Mouse (Mus musculus) cerebral cortex, adult 2 months (tissue): ENCODE data around the gene Sco1.

Experiments
- WGBS: fragments of 180-500 bp; shearing (Covaris S2); methylation state at CpG from one replicate; pipeline ENCODE4 v1.1.7; 2018; 5-methylcytosine and 5-hydroxymethylcytosine counted together

Gene Sco1

GRCm38 (mm10) chr11:67085489-67085888, 33.0 kb downstream of the Sco1 start:
- 3% methylated on average over 6 of the region's 6 CpGs for WGBS

DNA sequence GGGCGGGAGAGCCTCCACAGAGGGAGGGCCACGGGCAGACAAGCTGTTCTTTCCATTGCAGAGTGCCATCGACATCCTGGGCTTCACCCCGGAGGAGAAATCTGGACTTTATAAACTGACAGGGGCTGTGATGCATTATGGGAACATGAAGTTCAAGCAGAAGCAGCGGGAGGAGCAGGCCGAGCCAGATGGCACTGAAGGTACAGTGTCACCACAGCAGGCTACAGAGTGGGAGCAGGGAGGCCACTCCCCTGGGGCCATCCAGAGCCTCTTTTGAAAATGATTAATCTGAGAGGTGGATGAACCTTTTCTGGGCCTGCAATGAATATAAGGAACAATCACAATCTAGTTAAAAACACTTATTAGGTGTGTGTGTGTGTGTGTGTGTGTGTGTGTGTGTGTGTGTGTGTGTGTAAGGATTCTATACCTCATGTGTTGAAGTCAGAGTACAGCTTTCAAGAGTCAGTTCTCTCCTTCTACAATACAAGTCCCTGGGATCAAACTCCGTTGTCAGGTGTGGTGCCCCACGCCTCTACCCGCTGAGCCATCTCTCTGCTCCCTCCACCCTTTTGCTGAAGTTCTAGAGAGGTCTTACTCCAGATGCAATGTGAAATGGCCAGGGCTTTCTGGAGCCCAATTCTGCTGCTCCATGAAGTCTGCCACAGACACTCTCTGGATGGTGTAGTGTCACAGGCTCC, 34.1 kb downstream of the Sco1 start:
- 72% methylated on average over 9 of the region's 9 CpGs for WGBS

- WGBS = 91% methylated on average over 12 of the region's 12 CpGs
These were observed 34.8 kb downstream of the Sco1 start for GRCm38 (mm10) chr11:67087225-67087624.

DNA sequence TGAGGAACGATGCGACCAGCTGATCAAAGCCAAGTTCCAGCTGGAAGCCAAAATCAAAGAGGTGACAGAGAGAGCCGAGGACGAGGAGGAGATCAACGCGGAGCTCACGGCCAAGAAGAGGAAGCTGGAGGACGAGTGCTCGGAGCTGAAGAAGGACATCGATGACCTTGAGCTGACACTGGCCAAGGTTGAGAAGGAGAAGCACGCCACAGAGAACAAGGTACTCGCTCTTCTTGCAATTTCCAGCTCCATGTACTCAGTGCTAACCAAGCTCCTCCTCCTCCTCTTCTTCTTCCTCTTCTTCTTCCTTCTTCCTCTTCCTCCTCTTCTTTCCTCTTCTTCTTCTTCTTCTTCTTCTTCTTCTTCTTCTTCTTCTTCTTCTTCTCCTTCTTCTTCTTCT, 39.9 kb downstream of the Sco1 start:
- WGBS = 72% methylated on average over 12 of the region's 12 CpGs

DNA sequence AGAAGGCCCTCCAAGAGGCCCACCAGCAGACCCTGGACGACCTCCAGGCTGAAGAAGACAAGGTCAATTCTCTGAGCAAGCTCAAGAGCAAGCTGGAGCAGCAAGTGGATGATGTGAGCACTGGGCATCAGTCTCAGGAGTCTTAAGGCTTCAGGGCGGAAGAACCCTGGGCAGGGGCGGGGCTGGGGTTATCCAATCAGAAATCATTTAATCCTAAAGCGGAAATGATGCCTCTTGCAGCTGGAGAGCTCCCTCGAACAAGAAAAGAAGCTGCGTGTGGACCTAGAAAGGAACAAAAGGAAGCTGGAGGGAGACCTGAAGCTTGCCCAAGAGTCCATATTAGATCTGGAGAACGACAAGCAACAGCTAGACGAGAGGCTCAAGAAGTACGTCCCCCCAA, 40.7 kb downstream of the Sco1 start:
- WGBS = 80% methylated on average over 9 of the region's 9 CpGs

GRCm38 (mm10) chr11:67093652-67094051, 41.2 kb downstream of the Sco1 start:
- WGBS = 97% methylated on average over 5 of the region's 5 CpGs

DNA sequence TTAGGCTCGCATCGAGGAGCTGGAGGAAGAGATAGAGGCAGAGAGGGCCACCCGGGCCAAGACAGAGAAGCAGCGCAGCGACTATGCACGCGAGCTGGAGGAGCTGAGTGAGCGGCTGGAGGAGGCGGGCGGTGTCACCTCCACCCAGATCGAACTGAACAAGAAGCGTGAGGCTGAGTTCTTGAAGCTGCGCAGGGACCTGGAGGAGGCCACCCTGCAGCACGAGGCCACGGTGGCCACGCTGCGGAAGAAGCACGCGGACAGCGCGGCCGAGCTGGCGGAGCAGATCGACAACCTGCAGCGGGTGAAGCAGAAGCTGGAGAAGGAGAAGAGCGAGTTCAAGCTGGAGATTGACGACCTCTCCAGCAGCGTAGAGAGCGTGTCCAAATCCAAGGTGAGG, 42.0 kb downstream of the Sco1 start:
- 82% methylated on average over 29 of the region's 29 CpGs for WGBS

- 73% methylated on average over 10 of the region's 10 CpGs for WGBS
These were observed 45.2 kb downstream of the Sco1 start for GRCm38 (mm10) chr11:67097709-67098108.

DNA sequence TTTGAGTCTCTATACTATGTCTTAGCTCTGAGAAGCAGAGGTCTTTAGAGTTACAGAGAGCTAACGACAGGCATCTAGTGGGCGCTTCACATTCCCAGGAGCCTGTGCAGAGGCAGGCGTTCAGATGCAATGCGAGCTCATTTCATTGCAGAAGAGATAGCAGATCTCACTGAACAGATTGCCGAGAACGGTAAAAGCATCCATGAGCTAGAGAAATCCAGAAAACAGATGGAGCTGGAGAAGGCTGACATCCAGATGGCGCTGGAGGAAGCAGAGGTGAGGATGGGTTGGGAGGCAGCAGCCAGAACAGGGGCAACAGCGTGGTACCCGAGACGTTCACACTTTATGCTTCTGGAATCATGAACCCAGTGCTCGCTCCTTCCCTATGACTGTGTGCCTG, 46.0 kb downstream of the Sco1 start:
- 52% methylated on average over 11 of the region's 11 CpGs for WGBS

DNA sequence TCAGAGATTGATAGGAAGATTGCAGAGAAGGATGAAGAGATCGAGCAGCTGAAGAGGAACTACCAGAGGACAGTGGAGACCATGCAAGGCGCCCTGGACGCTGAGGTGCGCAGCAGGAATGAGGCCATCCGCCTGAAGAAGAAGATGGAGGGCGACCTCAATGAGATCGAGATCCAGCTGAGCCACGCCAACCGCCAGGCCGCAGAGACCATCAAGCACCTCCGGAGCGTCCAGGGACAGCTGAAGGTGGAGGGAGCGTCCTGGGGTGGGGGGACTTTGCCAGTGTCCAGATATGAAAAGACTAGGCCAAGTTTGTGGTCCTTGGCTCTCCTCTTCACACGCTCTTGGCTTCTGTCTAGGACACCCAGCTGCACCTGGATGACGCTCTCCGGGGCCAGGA, 46.8 kb downstream of the Sco1 start:
- WGBS = 95% methylated on average over 16 of the region's 16 CpGs

DNA sequence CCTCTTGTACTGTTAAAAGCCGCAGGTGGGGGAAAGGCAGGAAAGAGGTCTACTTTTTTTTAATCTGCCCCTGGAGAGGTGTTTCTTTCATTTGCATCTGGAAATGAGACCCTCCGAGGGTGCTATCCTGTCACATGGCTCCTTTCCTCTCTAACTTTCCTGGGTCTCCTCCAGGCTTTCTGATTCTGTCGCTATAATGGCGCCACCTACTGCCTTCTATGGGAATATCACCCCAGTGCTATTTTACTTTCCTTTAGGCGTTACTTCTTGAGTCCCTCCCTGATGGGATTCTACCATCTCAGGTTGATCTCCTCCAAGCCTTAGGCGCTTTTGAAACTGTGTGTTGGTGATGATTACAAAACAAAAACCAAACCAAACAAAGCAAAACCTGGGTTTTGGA, 47.7 kb downstream of the Sco1 start:
- WGBS = 30% methylated on average over 6 of the region's 6 CpGs

DNA sequence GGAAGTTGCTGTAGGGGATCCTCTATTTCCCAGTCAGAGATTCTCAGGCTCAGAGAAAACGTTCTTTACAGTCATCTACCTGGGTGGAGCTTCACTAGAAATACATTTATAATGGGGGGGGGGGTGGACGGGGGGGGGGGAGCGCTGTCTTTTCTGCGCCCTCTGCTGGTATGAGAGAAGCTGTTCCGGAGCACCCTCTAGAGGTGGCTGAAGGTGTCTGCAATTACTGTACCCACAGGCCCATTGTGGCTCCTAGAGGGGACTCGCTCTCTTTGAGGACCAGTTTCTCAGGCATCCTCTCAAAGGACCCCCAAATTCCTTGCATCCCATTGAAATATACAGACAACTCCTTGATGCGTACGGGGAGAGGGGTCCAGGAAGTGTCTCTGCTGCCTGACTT, 49.2 kb downstream of the Sco1 start:
- 22% methylated on average over 8 of the region's 8 CpGs for WGBS

GRCm38 (mm10) chr11:67103256-67103655, 50.8 kb downstream of the Sco1 start:
- WGBS = 78% methylated on average over 9 of the region's 9 CpGs

GRCm38 (mm10) chr11:67104242-67104641, 51.8 kb downstream of the Sco1 start:
- WGBS = 65% methylated on average over 1 of the region's 1 CpGs

DNA sequence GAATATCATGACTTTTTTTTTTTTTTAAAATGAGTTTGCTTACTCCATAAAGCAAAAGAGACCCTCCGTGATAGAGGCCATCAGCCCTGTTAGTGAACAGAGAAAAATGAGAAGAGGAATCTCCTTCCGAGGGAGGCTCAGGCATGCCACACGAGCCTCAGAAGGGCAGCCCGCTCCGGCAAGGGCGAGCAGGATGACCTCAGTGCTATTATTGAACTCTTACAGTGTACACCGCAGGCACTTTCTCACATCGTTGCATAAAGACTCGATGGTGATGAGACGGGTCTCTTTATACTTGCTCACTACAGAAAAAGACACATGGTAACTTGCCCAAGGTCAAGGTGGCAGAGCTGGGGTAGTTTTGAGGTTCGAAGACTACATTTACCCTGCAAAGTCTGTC, 52.2 kb downstream of the Sco1 start:
- 60% methylated on average over 11 of the region's 11 CpGs for whole genome bisulfite sequencing

DNA sequence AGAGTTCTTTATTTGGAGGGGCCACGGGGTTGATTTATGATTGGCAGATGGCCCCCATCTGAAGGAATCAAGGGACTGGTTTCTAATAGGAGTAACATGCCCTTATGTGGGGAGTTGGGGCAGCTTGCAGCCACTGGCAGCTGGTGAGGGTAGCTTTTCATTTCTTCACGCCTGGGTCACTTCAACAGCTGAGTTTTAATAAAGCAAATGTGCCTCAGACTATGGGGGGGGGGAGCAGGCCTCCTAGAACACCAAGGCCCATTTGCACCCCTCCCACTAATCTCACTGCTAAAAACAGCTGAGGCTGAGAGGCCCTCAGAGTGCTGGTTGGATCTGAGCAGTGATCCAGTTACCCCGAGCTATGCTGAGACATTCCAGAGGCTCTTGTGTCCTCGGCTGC, 53.2 kb downstream of the Sco1 start:
- WGBS = 76% methylated on average over 4 of the region's 4 CpGs

- WGBS = 87% methylated on average over 10 of the region's 10 CpGs
These were observed 54.5 kb downstream of the Sco1 start for GRCm38 (mm10) chr11:67106973-67107372.

DNA sequence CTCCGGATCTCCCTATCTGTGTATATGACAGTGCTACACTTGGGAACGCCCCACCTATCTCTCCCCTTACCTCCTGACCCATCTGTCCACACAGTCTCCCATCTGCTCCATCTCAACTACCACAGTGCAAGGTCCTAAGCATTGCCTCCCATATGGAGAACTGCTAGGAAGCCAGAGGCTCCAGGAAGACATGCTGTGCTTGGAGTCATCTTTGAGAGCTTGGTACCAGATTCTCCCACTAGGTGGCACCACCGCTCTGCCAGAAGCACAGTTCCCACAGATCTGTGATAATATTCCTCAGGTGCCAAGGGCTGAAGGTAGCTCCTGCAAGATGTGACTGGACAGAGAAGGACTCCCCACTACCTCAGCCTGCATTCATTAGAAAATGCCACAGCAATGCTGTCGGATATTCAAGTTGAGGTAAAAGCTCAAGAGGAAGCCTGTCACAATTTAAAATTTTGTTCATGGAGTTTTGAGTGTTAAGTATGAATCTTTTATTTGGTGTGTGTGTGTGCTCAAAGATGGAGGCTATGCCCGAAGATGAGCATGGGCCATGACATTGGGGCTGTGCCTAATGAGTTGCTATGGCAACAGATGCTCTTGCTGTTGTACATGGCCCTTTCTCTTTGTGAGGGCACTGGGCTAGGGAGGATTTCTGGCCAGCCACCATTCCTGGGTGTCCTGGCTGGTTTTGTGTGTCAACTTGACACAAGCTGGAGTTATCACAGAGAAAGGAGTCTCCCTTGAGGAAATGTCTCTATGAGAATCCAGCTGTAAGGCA, 57.9 kb downstream of the Sco1 start:
- 24% methylated on average over 5 of the region's 5 CpGs for WGBS

DNA sequence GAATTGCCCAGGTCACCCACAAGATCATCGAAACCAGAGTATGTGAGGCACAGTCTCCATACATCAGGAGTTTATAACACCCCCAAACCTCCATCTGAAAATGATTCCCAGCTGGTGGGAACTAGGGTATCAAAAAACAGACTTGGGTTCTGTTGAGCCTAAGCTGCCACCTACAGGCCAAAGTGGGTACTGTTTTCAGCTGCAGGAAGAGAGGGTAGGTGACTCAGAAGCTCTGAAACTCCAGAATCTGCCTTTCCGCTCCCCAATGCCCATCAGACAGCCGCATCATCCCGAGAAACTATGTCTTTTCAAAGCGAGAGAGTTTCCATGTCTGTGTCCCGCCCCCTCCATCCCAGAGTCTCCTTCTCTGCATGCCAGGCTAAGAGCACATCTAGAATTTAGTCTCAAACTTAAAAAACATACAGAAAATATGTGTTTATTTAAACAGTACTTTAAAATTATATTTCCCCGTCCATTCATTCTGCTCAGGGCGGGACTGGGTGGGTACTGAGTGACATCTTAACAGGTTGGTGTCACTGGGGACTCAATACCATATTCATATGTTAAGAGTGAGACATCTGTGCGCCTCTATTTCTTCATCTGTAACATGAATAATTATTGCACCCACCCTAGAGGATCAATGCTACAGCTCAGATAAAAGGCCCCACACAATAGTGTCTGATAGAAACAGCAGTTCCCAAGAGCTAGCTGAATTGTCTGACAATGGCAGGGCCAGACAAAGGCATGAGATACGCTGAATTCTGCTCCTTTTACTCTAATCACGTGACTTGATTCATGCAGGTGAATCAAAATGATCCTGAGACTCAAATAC, 59.8 kb downstream of the Sco1 start:
- 33% methylated on average over 11 of the region's 11 CpGs for WGBS

DNA sequence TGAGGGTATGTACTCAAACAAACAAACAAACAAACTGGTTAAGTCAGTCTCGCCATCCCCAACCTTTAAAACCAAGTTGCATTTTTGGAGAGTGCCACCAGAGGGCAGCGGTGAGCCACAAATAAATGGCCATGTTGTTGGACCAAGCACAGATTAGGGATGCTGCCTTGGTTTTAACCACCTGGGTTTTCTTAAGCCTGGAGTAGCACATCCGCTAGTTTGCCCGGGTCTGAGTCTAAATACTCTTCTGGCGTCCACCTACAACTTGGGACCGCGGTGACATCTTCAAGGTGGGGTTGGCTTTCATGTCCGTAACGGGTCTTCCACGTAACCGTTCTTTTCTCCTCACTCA, 60.4 kb downstream of the Sco1 start:
- 41% methylated on average over 11 of the region's 11 CpGs for WGBS

GRCm38 (mm10) chr11:67113381-67113780, 60.9 kb downstream of the Sco1 start:
- WGBS = 89% methylated on average over 6 of the region's 6 CpGs

GRCm38 (mm10) chr11:67114261-67114660, 61.8 kb downstream of the Sco1 start:
- WGBS = 93% methylated on average over 5 of the region's 5 CpGs

DNA sequence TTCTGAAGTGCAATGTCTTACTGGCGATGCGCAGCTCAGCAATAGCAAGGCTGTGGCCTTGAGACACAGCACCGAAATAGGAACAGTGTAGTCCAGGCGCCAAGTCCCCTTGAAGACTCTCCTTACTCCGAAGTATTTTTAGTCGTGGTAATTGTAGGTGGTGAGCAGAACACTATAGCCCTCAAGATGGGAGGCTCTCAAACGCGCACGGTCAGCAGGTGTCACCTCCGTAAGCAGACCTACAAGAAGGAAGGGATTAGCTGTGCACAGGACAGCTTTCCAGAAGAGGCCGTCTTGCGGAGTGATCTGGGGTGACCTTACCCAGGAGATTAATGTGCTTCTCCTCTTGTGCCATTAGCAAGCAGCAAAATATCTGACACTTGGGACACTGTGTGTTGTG, 62.4 kb downstream of the Sco1 start:
- WGBS = 89% methylated on average over 12 of the region's 12 CpGs
